Mouse (Mus musculus): ENCODE measurements at regions not wholly inside any gene's neighbourhood (a gene's known extent, or its start where the extent isn't known, plus 50 kb on each side); places are given as distances from the start of the nearest gene placed in this dataset.
"Not testable (repeated sequence)": the region's sequence is repeated elsewhere in the genome, so short reads cannot be mapped to it uniquely, and the experiment has no call there.

- Histone ChIP-seq H3K4me1 (replicated peaks; ENCODE audit: control insufficient read depth, insufficient read depth, low read length) (no peaks in the 10 kb centered on the region), H3K27ac (ENCODE audit: low read depth, low read length) (no peak overlapping the region), H3K4me2 (replicated peaks; ENCODE audit: low read depth) (no peak overlapping the region), H3K36me3 (ENCODE audit: control insufficient read depth, insufficient read depth) (no peaks in the 10 kb centered on the region), H3K27me3 (replicated peaks; ENCODE audit: control insufficient read depth, insufficient read depth, low read length) (no peaks in the 10 kb centered on the region), H3K4me3 (ENCODE audit: low read depth, low read length) (no peak overlapping the region), H3K9me3 (ENCODE audit: control insufficient read depth) (no peaks in the 10 kb centered on the region), H3K9ac (ENCODE audit: low read depth, low read length) (no peak overlapping the region)
- WGBS, result 38% methylated on average over 4 of the region's 4 CpGs
- no peak for ATAC-seq
- TF ChIP-seq CTCF (IDR thresholded peaks at IDR 0.05; ENCODE audit: low read depth), result no peak
Observed at GRCm38 (mm10) chr12:65367334-65367733, 142.0 kb downstream of the Wdr20rt start.

DNA sequence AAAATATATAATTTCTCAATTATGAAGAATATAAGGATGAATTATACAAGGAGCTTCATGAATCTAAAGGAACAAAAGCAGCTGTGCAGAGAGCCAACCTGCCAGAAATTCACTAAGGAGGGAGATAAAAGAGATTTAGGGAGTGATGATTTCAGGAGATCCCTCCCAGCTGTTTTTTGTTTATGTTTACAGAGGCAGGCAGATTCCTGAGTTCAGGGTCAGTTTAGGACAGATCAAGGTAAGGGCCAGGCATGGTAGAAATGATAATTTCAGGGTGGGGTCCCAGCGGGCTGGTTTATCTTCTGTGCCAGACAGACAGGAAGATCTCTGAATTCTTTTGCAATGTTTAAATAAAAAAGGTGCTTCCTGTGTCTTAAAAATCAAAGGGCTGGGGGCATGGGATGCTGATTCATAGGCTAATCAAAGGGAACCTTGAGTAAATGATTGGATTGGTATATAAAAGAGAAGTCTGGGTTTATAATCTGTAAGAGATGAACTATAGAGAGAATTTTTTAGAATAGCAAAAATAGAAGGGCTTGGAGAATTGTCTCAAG is 142.6 kb downstream of the Wdr20rt start:
- Histone ChIP-seq H3K4me2 (replicated peaks; ENCODE audit: low read depth) (no peak overlapping the region), H3K27me3 (replicated peaks; ENCODE audit: control insufficient read depth, insufficient read depth, low read length) (no peaks in the 10 kb centered on the region), H3K4me3 (ENCODE audit: low read depth, low read length) (no peak overlapping the region), H3K4me1 (replicated peaks; ENCODE audit: control insufficient read depth, insufficient read depth, low read length) (no peaks in the 10 kb centered on the region), H3K9me3 (ENCODE audit: control insufficient read depth) (no peaks in the 10 kb centered on the region), H3K9ac (ENCODE audit: low read depth, low read length) (no peak overlapping the region), H3K36me3 (ENCODE audit: control insufficient read depth, insufficient read depth) (no peaks in the 10 kb centered on the region), H3K27ac (ENCODE audit: low read depth, low read length) (no peak overlapping the region)
- 69% methylated on average over 1 of the region's 1 CpGs for WGBS
- TF ChIP-seq CTCF (IDR thresholded peaks at IDR 0.05; ENCODE audit: low read depth), result no peak
- no peak for ATAC-seq

DNA sequence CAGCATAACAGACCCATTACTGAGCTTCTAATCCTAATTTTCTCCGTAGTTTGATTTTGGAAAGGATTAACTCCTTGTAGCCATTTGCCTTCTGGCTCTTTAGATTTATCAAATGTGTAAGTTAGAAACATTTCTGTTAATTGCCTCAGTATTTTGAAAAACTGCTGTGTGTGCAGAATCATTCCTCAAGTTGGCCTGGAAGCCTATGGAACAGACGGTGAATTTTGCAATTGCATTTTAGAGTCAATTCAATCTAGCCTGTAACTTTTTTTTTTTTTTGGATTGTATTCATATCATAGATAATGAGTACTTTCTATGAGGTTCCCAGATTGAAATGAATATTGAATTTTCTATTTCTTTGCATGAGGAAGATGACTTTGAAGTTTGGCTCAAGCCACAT is 146.3 kb downstream of the Wdr20rt start:
- Histone ChIP-seq H3K9ac (ENCODE audit: low read depth, low read length) (no peak overlapping the region), H3K4me1 (replicated peaks; ENCODE audit: control insufficient read depth, insufficient read depth, low read length) (no peaks in the 10 kb centered on the region), H3K4me2 (replicated peaks; ENCODE audit: low read depth) (no peak overlapping the region), H3K27ac (ENCODE audit: low read depth, low read length) (no peak overlapping the region), H3K9me3 (ENCODE audit: control insufficient read depth) (no peaks in the 10 kb centered on the region), H3K27me3 (replicated peaks; ENCODE audit: control insufficient read depth, insufficient read depth, low read length) (no peaks in the 10 kb centered on the region), H3K4me3 (ENCODE audit: low read depth, low read length) (no peak overlapping the region), H3K36me3 (ENCODE audit: control insufficient read depth, insufficient read depth) (no peaks in the 10 kb centered on the region)
- no peak for TF ChIP-seq CTCF (IDR thresholded peaks at IDR 0.05; ENCODE audit: low read depth)
- no peak for ATAC-seq
- WGBS, result 82% methylated on average over 2 of the region's 2 CpGs

DNA sequence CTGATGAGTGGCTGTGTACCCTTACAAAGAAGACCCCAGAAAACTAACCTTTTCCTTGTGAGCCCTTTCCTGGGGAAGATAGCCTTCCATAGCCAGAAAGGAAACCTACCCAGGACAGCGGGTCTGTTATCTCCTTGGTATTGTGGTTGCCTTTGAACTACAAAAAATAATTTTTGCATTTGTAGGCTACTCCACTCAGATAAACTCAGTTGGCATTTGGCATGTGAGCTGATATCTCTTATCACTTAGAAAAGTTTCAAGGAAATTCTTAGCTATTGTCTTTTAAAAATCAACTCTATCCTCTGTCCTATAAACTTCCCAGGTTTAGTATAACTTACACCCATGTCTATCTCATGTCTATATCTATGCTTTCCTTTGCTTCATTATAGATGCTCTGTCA is 154.0 kb downstream of the Wdr20rt start:
- Histone ChIP-seq H3K27me3 (replicated peaks; ENCODE audit: control insufficient read depth, insufficient read depth, low read length) (no peaks in the 10 kb centered on the region), H3K4me2 (replicated peaks; ENCODE audit: low read depth) (no peak overlapping the region), H3K36me3 (ENCODE audit: control insufficient read depth, insufficient read depth) (no peaks in the 10 kb centered on the region), H3K27ac (ENCODE audit: low read depth, low read length) (no peak overlapping the region), H3K4me1 (replicated peaks; ENCODE audit: control insufficient read depth, insufficient read depth, low read length) (no peaks in the 10 kb centered on the region), H3K9me3 (ENCODE audit: control insufficient read depth) (no peaks in the 10 kb centered on the region), H3K9ac (ENCODE audit: low read depth, low read length) (no peak overlapping the region), H3K4me3 (ENCODE audit: low read depth, low read length) (no peak overlapping the region)
- no peak for ATAC-seq
- WGBS, result 90% methylated on average over 1 of the region's 1 CpGs
- no peak for TF ChIP-seq CTCF (IDR thresholded peaks at IDR 0.05; ENCODE audit: low read depth)

DNA sequence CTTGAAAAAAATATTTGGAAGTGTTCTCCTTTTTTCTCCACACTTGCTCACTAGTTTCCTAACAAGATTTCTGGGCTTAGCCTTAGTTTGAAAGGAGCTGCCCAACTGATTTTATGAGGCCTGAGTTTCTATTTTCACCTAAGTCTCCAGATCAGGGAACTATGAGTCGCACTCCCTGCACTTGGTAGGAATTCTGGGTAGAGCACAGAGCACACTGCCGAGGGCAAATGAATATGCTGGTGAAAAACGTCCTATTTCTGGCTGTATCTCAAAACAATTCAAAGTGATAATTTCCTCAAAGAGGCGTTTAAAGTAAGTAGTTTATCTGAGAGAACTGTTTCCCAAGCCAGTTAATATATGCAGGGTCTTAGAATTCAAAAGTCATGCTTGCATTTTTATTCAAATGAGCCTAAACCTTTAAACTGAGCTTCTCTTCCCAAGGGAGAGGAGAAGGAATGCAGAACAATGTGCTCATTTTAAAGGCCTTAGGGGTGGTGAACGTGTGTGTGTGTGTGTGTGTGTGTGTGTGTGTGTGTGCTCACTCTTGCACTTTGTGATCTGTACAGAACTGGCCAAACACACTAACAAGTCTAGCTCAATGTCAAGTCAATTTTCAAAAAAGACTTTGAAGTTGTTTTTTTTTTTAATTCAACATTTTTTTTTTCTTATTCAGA is 156.9 kb downstream of the Wdr20rt start:
- TF ChIP-seq CTCF (IDR thresholded peaks at IDR 0.05; ENCODE audit: low read depth), result no peak
- H3K27ac ChIP-seq (ENCODE audit: low read depth, low read length), result no peak overlapping the region
- 53% methylated on average over 5 of the region's 5 CpGs for WGBS
- no peaks in the 10 kb centered on the region for H3K9me3 ChIP-seq (ENCODE audit: control insufficient read depth)
- no peaks in the 10 kb centered on the region for H3K36me3 ChIP-seq (ENCODE audit: control insufficient read depth, insufficient read depth)
- H3K4me2 ChIP-seq (replicated peaks; ENCODE audit: low read depth), result no peak overlapping the region
- no peak for ATAC-seq
- H3K9ac ChIP-seq (ENCODE audit: low read depth, low read length), result no peak overlapping the region
- H3K27me3 ChIP-seq (replicated peaks; ENCODE audit: control insufficient read depth, insufficient read depth, low read length), result no peaks in the 10 kb centered on the region
- H3K4me3 ChIP-seq (ENCODE audit: low read depth, low read length), result no peak overlapping the region
- no peaks in the 10 kb centered on the region for H3K4me1 ChIP-seq (replicated peaks; ENCODE audit: control insufficient read depth, insufficient read depth, low read length)

DNA sequence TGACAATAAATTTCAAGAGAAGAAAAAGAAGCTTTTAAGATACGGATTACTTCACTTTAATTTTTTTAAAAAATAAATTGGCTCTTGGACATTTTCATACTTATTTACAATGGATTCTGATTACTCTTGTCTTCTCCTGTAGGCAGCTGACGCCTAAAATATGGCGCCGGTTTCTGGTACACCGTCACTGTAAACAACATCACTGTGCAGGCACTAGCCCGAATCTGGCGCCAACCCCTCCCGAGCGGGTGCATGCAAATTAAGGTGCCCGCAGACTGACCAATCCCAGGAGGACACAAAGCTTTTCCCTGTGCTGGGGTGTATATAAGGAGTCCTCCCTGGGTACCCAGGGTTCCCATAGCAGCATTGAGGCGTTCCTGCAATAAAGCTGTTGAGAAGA is 157.5 kb downstream of the Wdr20rt start:
- not testable (repeated sequence) for H3K36me3 ChIP-seq (ENCODE audit: control insufficient read depth, insufficient read depth); H3K9me3 ChIP-seq (ENCODE audit: control insufficient read depth); H3K4me1 ChIP-seq (replicated peaks; ENCODE audit: control insufficient read depth, insufficient read depth, low read length); H3K9ac ChIP-seq (ENCODE audit: low read depth, low read length); H3K27me3 ChIP-seq (replicated peaks; ENCODE audit: control insufficient read depth, insufficient read depth, low read length); H3K27ac ChIP-seq (ENCODE audit: low read depth, low read length); H3K4me2 ChIP-seq (replicated peaks; ENCODE audit: low read depth); ATAC-seq; H3K4me3 ChIP-seq (ENCODE audit: low read depth, low read length)
- WGBS, result 94% methylated on average over 11 of the region's 11 CpGs

Measured in intestine, postnatal 0 days (tissue).